Mouse (Mus musculus) left cerebral cortex, adult 11 months (tissue): Measurements from ENCODE around the gene Dusp3.

Source experiments
- DNase-seq: peaks from one replicate; pipeline ENCODE4 v3.0.0; 2022; ENCODE audit warnings: low spot score

Dusp3 gene

GRCm38 (mm10) chr11:101986913-101987312 is at the start of gene Dusp3:
TSS of gene Dusp3 (minus strand) at chr11:101987013.
- DNase-seq: no peak

- no peak for DNase-seq
Observed at GRCm38 (mm10) chr11:102036336-102036735, 49.5 kb upstream of the Dusp3 start.

- DNase-seq: no peak
Observed at GRCm38 (mm10) chr11:102035456-102035960, 48.7 kb upstream of the Dusp3 start.

GRCm38 (mm10) chr11:102034887-102035286 is 48.1 kb upstream of the Dusp3 start:
- no peak for DNase-seq

GRCm38 (mm10) chr11:102033055-102033591 is 46.3 kb upstream of the Dusp3 start:
- DNase-seq: no peak

- DNase-seq: no peak
Observed at GRCm38 (mm10) chr11:102031149-102031548, 44.3 kb upstream of the Dusp3 start.

GRCm38 (mm10) chr11:102029966-102030365 is 43.2 kb upstream of the Dusp3 start:
- DNase-seq: no peak

GRCm38 (mm10) chr11:102029304-102029703 is 42.5 kb upstream of the Dusp3 start:
- no peak for DNase-seq

- DNase-seq: no peak
Observed at GRCm38 (mm10) chr11:102028087-102028816, 41.4 kb upstream of the Dusp3 start, which contains the start of gene Mpp3. TSS of gene Mpp3 (minus strand) at chr11:102028461.

GRCm38 (mm10) chr11:102027361-102028017 is 40.7 kb upstream of the Dusp3 start:
- no peak for DNase-seq

- DNase-seq: no peak
Observed at GRCm38 (mm10) chr11:102026694-102027360, 40.0 kb upstream of the Dusp3 start.

GRCm38 (mm10) chr11:102025991-102026660 is 39.3 kb upstream of the Dusp3 start:
- no peak for DNase-seq

GRCm38 (mm10) chr11:102025354-102025753 is 38.5 kb upstream of the Dusp3 start:
- DNase-seq: no peak

GRCm38 (mm10) chr11:102024875-102025274 is 38.1 kb upstream of the Dusp3 start:
- DNase-seq: no peak

- no peak for DNase-seq
Observed at GRCm38 (mm10) chr11:102024084-102024758, 37.4 kb upstream of the Dusp3 start.

GRCm38 (mm10) chr11:102023406-102023805 is 36.6 kb upstream of the Dusp3 start:
- no peak for DNase-seq

GRCm38 (mm10) chr11:102021196-102021595 is 34.4 kb upstream of the Dusp3 start:
- DNase-seq: no peak

GRCm38 (mm10) chr11:102019736-102020135 is 32.9 kb upstream of the Dusp3 start:
- no peak for DNase-seq

GRCm38 (mm10) chr11:102016136-102016535 is 29.3 kb upstream of the Dusp3 start:
- DNase-seq: no peak

- no peak for DNase-seq
Observed at GRCm38 (mm10) chr11:102015472-102015871, 28.7 kb upstream of the Dusp3 start.

GRCm38 (mm10) chr11:102013201-102013600 is 26.4 kb upstream of the Dusp3 start:
- DNase-seq: no peak
